In the genomic region with DNA sequence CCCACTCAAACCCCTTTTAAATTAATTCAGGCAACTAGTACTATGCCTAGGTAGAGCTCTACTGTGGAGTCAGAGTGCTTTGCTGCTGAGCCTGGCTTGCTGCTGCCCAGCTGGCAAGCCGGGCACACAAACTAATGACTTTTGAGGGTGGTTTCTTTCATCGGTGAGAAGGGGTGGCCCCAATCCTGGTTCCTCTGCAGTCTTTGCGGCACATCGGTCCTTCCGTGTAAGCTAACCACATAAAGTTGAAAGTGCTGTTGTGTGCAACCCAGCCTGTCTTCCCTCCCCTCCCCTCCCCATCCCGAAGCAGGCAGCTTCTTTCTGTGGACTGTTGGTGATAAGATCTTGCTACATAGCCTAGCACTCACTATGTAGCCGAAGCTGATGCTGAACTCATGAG, we compare ENCODE assay signal across 11 mouse cellular contexts. TPM values are rescaled to one million over a fixed set of nuclear protein-coding genes. Genes with fewer than 3 reads are reported as not detected.
DNase-seq lines count a peak whose midpoint lies in the region; ATAC-seq and TF ChIP-seq lines count a peak whose summit lies in the region.
"Had no signal": no experiment of that assay in that cellular context is flagged by ENCODE, and none has a peak within 500 bp of the region (broad histone marks: within the 10 kb centered on the region; RNA-seq: fewer than 3 reads in every experiment).

No protein-coding gene starts in this region.

- H3K4me1 ChIP-seq in lung, adult 2 months (ENCODE audit: control insufficient read depth, insufficient read depth, low read length), result no peaks in the 10 kb centered on the region
- H3K4me1 ChIP-seq in intestine, embryonic 16.5 days (ENCODE audit: control insufficient read depth, insufficient read depth, low read length), result no peaks in the 10 kb centered on the region
- H3K4me1 ChIP-seq: forebrain, embryonic 13.5 days; hindbrain, embryonic 15.5 days had no signal

- no peak overlapping the region for H3K9ac ChIP-seq in intestine, embryonic 16.5 days (ENCODE audit: low read depth, low read length)
- H3K9ac ChIP-seq: forebrain, embryonic 13.5 days; hindbrain, embryonic 15.5 days had no signal

- WGBS in lung, adult 2 months, result 61% methylated on average over 7 of the region's 7 CpGs
- WGBS in intestine, embryonic 16.5 days, result 68% methylated on average over 7 of the region's 7 CpGs

- TF ChIP-seq POLR2A in lung, adult 2 months (IDR thresholded peaks at IDR 0.05; ENCODE audit: borderline replicate concordance, extremely low read depth, low read depth, low read length), result peak; percentile 9; the same call in 1 of the 2 replicates

- H3K4me3 ChIP-seq in lung, adult 2 months (replicated peaks; ENCODE audit: extremely low read depth, low read depth, low read length), result no peak overlapping the region
- H3K4me3 ChIP-seq in intestine, embryonic 16.5 days (ENCODE audit: low read length), result no peak overlapping the region
- H3K4me3 ChIP-seq: forebrain, embryonic 13.5 days; hindbrain, embryonic 15.5 days had no signal

- no peak for TF ChIP-seq CTCF in lung, adult 2 months (IDR thresholded peaks at IDR 0.05; ENCODE audit: insufficient read depth, low read length)

- ATAC-seq in granulocyte monocyte progenitor cell, adult 5-6 weeks (replicated peaks; ENCODE audit: poor library complexity, severe bottlenecking), result peak; percentile 85
- ATAC-seq in intestine, embryonic 16.5 days, result no peak
- ATAC-seq: forebrain, embryonic 13.5 days had no signal

- DNase-seq in lung, adult 2 months, result no peak
- DNase-seq in lung, postnatal 10 days, result no peak
- peak; percentile 84 for DNase-seq in naive thymus-derived CD4-positive, alpha-beta T cell, adult 2 months (ENCODE audit: low read depth)
- peak; percentile 65 for DNase-seq in thymus, postnatal 25 days
- no peak for DNase-seq in gastrocnemius, postnatal 4 days (ENCODE audit: low spot score in 2 of 2)
- no peak for DNase-seq in embryo, embryonic 9.5 days (ENCODE audit: extremely low spot score)
- DNase-seq: cerebellum, postnatal 10 days had no signal

- no peaks in the 10 kb centered on the region for H3K27me3 ChIP-seq in intestine, embryonic 16.5 days (replicated peaks; ENCODE audit: control insufficient read depth, insufficient read depth, low read length)
- H3K27me3 ChIP-seq: forebrain, embryonic 13.5 days; hindbrain, embryonic 15.5 days had no signal

- H3K27ac ChIP-seq in intestine, embryonic 16.5 days (ENCODE audit: low read length), result no peak overlapping the region
- H3K27ac ChIP-seq: forebrain, embryonic 13.5 days; hindbrain, embryonic 15.5 days had no signal

- no peaks in the 10 kb centered on the region for H3K36me3 ChIP-seq in intestine, embryonic 16.5 days (ENCODE audit: control insufficient read depth, insufficient read depth, low read length)
- H3K36me3 ChIP-seq: hindbrain, embryonic 15.5 days had no signal

- H3K9me3 ChIP-seq in intestine, embryonic 16.5 days (ENCODE audit: control insufficient read depth, low read length), result 0 out of 2 replicates have a peak, but pooled peaks cover 2% of the 10 kb centered on the region
- H3K9me3 ChIP-seq: forebrain, embryonic 13.5 days; hindbrain, embryonic 15.5 days had no signal

- H3K4me2 ChIP-seq in intestine, embryonic 16.5 days (ENCODE audit: low read depth, low read length), result no peak overlapping the region
- H3K4me2 ChIP-seq: forebrain, embryonic 13.5 days; hindbrain, embryonic 15.5 days had no signal

RNA-seq across cellular contexts. Expression of a gene that starts 1.1 kb away (rescaled TPM):
- polyA plus RNA-seq in lung, adult 2 months (2012; rRNA removed), result 1.0 and 3.0 TPM in 2 replicates
- 50.5 and 64.3 TPM in 2 replicates for total RNA-seq in granulocyte monocyte progenitor cell, adult 5-6 weeks (2014; fragmentation: Nextera tagmentation)
- 72.3 and 85.6 TPM in 2 replicates for total RNA-seq in granulocyte monocyte progenitor cell, adult 5-6 weeks (2017)
- polyA plus RNA-seq in intestine, embryonic 16.5 days (2015; fragmentation: Nextera tagmentation; extraction: Ambion mirVana), result 1.6 and 1.7 TPM in 2 replicates
- 1 to 10 TPM; 1.1 to 1.8 TPM for total RNA-seq in gastrocnemius, postnatal 4 days (2021)

RNA-seq across cellular contexts. Expression of a gene that starts 1.7 kb away (rescaled TPM):
- 225 and 283 TPM in 2 replicates for polyA plus RNA-seq in lung, adult 2 months (2012; rRNA removed)
- 69.6 and 75.1 TPM in 2 replicates for total RNA-seq in granulocyte monocyte progenitor cell, adult 5-6 weeks (2014; fragmentation: Nextera tagmentation)
- 46.1 and 46.6 TPM in 2 replicates for total RNA-seq in granulocyte monocyte progenitor cell, adult 5-6 weeks (2017)
- polyA plus RNA-seq in intestine, embryonic 16.5 days (2015; fragmentation: Nextera tagmentation; extraction: Ambion mirVana), result 48.2 and 48.6 TPM in 2 replicates
- 100 to 1,000 TPM; 123 to 126 TPM for total RNA-seq in gastrocnemius, postnatal 4 days (2021)

RNA-seq across cellular contexts. Expression of a gene that starts 27.2 kb away (rescaled TPM):
- 4.8 and 6.3 TPM in 2 replicates for polyA plus RNA-seq in lung, adult 2 months (2012; rRNA removed)
- 11.0 and 27.3 TPM in 2 replicates for total RNA-seq in granulocyte monocyte progenitor cell, adult 5-6 weeks (2014; fragmentation: Nextera tagmentation)
- total RNA-seq in granulocyte monocyte progenitor cell, adult 5-6 weeks (2017), result 13.0 and 18.4 TPM in 2 replicates
- 12.6 and 13.7 TPM in 2 replicates for polyA plus RNA-seq in intestine, embryonic 16.5 days (2015; fragmentation: Nextera tagmentation; extraction: Ambion mirVana)
- total RNA-seq in gastrocnemius, postnatal 4 days (2021), result 1 to 10 TPM; 8.2 TPM

RNA-seq across cellular contexts. Expression of a gene that starts 36.9 kb away (rescaled TPM):
- 539 and 718 TPM in 2 replicates for polyA plus RNA-seq in lung, adult 2 months (2012; rRNA removed)
- total RNA-seq in granulocyte monocyte progenitor cell, adult 5-6 weeks (2014; fragmentation: Nextera tagmentation), result 653 and 662 TPM in 2 replicates
- total RNA-seq in granulocyte monocyte progenitor cell, adult 5-6 weeks (2017), result 1,291 and 1,523 TPM in 2 replicates
- polyA plus RNA-seq in intestine, embryonic 16.5 days (2015; fragmentation: Nextera tagmentation; extraction: Ambion mirVana), result 227 and 230 TPM in 2 replicates
- total RNA-seq in gastrocnemius, postnatal 4 days (2021), result 100 to 1,000 TPM; 388 to 472 TPM

RNA-seq across cellular contexts. Expression of a gene that starts 36.9 kb away (rescaled TPM):
- polyA plus RNA-seq in lung, adult 2 months (2012; rRNA removed), result 1.9 and 2.9 TPM in 2 replicates
- 16.4 and 37.4 TPM in 2 replicates for total RNA-seq in granulocyte monocyte progenitor cell, adult 5-6 weeks (2014; fragmentation: Nextera tagmentation)
- total RNA-seq in granulocyte monocyte progenitor cell, adult 5-6 weeks (2017), result 18.3 and 19.9 TPM in 2 replicates
- 15.4 and 16.3 TPM in 2 replicates for polyA plus RNA-seq in intestine, embryonic 16.5 days (2015; fragmentation: Nextera tagmentation; extraction: Ambion mirVana)
- 10 to 100 TPM in 1 of 2 experiments, 1 to 10 TPM in 1; 8.9 to 12.5 TPM for total RNA-seq in gastrocnemius, postnatal 4 days (2021)

Comparison
In these comparisons a context has a peak if more than half of its experiments do, and no peak if none do; other contexts are left out.
1. DNase-seq: peak in naive thymus-derived CD4-positive, alpha-beta T cell, adult 2 months (single experiment) and thymus, postnatal 25 days (single experiment); none in lung, adult 2 months (single experiment), lung, postnatal 10 days (single experiment), gastrocnemius, postnatal 4 days (0 of 2) and embryo, embryonic 9.5 days (single experiment).
2. RNA of a gene that starts 1.1 kb away (total RNA-seq): 50.5 to 85.6 TPM in granulocyte monocyte progenitor cell, adult 5-6 weeks; 1.1 to 1.8 TPM in gastrocnemius, postnatal 4 days; every median in the first group is over 10 times any median in the second.